28 mouse cellular contexts compared by ENCODE assay signal in the genomic region with DNA sequence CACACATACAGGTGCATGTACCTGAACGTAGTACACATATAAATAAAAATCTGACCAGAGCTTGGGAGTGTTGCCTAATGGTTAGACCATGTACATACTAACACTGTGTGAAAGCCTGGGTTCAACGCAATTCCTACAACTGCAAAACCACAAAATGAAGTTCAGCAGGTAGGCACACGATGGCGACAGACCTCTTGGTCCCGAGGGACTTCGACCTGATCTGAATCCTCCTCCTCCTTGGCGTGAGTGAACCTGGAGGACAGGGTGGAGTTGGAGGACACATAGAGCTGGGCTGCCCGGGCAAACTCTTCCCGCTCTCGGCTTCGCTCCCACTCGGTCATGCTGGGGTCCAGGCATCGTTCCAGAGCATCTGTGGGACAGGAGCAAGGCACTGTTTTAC. TPM values are rescaled to one million over a fixed set of nuclear protein-coding genes. Genes with fewer than 3 reads are reported as not detected.
DNase-seq lines count a peak whose midpoint lies in the region; ATAC-seq and TF ChIP-seq lines count a peak whose summit lies in the region.
"Had no signal": no experiment of that assay in that cellular context is flagged by ENCODE, and none has a peak within 500 bp of the region (broad histone marks: within the 10 kb centered on the region; RNA-seq: fewer than 3 reads in every experiment).

No protein-coding gene starts in this region.

- no peaks in the 10 kb centered on the region for H3K9me3 ChIP-seq in kidney, embryonic 15.5 days (replicated peaks)
- no peaks in the 10 kb centered on the region for H3K9me3 ChIP-seq in ES-Bruce4 (replicated peaks; ENCODE audit: control insufficient read depth, insufficient read depth, low read length, poor library complexity, severe bottlenecking)
- H3K9me3 ChIP-seq: embryonic facial prominence, embryonic 13.5 days; hindbrain, embryonic 12.5 days; limb, embryonic 12.5 days; liver, embryonic 12.5 days; midbrain, embryonic 15.5 days; neural tube, embryonic 15.5 days had no signal

- TF ChIP-seq EP300 in ES-Bruce4 (IDR thresholded peaks at IDR 0.05; ENCODE audit: insufficient read depth, low read depth, low read length) = no peak

- H3K36me3 ChIP-seq in kidney, adult 2 months (ENCODE audit: control insufficient read depth, insufficient read depth, low read length) = 0 out of 2 replicates have a peak, but pooled peaks cover 2% of the 10 kb centered on the region
- H3K36me3 ChIP-seq in kidney, embryonic 15.5 days = peaks cover 93% of the 10 kb centered on the region
- 0 out of 2 replicates have a peak, but pooled peaks cover 7% of the 10 kb centered on the region for H3K36me3 ChIP-seq in ES-Bruce4 (ENCODE audit: control insufficient read depth, insufficient read depth, low read length, poor library complexity, severe bottlenecking)
- peaks cover 50% of the 10 kb centered on the region for H3K36me3 ChIP-seq in small intestine, adult 2 months (ENCODE audit: control insufficient read depth, insufficient read depth, low read length)

- no peaks in the 10 kb centered on the region for H3K27me3 ChIP-seq in cerebellum, adult 2 months (ENCODE audit: control insufficient read depth, insufficient read depth, low read length)
- no peaks in the 10 kb centered on the region for H3K27me3 ChIP-seq in kidney, adult 2 months (replicated peaks; ENCODE audit: control insufficient read depth, insufficient read depth, low read length)
- H3K27me3 ChIP-seq in kidney, embryonic 15.5 days = no peaks in the 10 kb centered on the region
- no peaks in the 10 kb centered on the region for H3K27me3 ChIP-seq in ES-Bruce4 (ENCODE audit: control insufficient read depth, insufficient read depth, low read length, poor library complexity, severe bottlenecking)
- no peaks in the 10 kb centered on the region for H3K27me3 ChIP-seq in small intestine, adult 2 months (ENCODE audit: control insufficient read depth, insufficient read depth, low read length)
- H3K27me3 ChIP-seq: embryonic facial prominence, embryonic 13.5 days; hindbrain, embryonic 12.5 days; limb, embryonic 12.5 days; liver, embryonic 12.5 days; midbrain, embryonic 15.5 days; neural tube, embryonic 15.5 days had no signal

- no peak for TF ChIP-seq POLR2A in cerebellum, adult 2 months (IDR thresholded peaks at IDR 0.05; ENCODE audit: borderline replicate concordance, insufficient read depth, low read length)
- no peak for TF ChIP-seq POLR2A in kidney, adult 2 months (IDR thresholded peaks at IDR 0.05; ENCODE audit: low read depth, low read length)
- no peak for TF ChIP-seq POLR2A in ES-Bruce4 (IDR thresholded peaks at IDR 0.05; ENCODE audit: insufficient read depth, low read length)
- TF ChIP-seq POLR2A in small intestine, adult 2 months (IDR thresholded peaks at IDR 0.05; ENCODE audit: low read depth, low read length) = no peak

- H3K9ac ChIP-seq in kidney, embryonic 15.5 days = no peak overlapping the region
- no peak overlapping the region for H3K9ac ChIP-seq in ES-Bruce4 (ENCODE audit: low read depth, poor library complexity, severe bottlenecking)
- H3K9ac ChIP-seq: embryonic facial prominence, embryonic 13.5 days; hindbrain, embryonic 12.5 days; limb, embryonic 12.5 days; liver, embryonic 12.5 days; midbrain, embryonic 15.5 days; neural tube, embryonic 15.5 days had no signal

- H3K27ac ChIP-seq in cerebellum, adult 2 months (ENCODE audit: insufficient read depth, low read length) = no peak overlapping the region
- no peak overlapping the region for H3K27ac ChIP-seq in kidney, adult 2 months (ENCODE audit: insufficient read depth, low read depth, low read length)
- no peak overlapping the region for H3K27ac ChIP-seq in kidney, embryonic 15.5 days
- H3K27ac ChIP-seq in ES-Bruce4 (ENCODE audit: insufficient read depth, low read length) = no peak overlapping the region
- no peak overlapping the region for H3K27ac ChIP-seq in small intestine, adult 2 months (ENCODE audit: insufficient read depth, low read depth, low read length)
- H3K27ac ChIP-seq: embryonic facial prominence, embryonic 13.5 days; hindbrain, embryonic 12.5 days; limb, embryonic 12.5 days; liver, embryonic 12.5 days; midbrain, embryonic 15.5 days; neural tube, embryonic 15.5 days had no signal

- TF ChIP-seq CTCF in cerebellum, adult 2 months (IDR thresholded peaks at IDR 0.05; ENCODE audit: borderline replicate concordance, insufficient read depth, low read depth, low read length) = no peak; the same call in 1 of the 2 replicates
- TF ChIP-seq CTCF in kidney, adult 2 months (conservative IDR thresholded peaks at IDR 0.05; ENCODE audit: insufficient read depth, insufficient read length, low read depth, low read length) = peak; percentile 38; the same call in 1 of the 2 replicates
- peak; percentile 54 for TF ChIP-seq CTCF in ES-Bruce4 (IDR thresholded peaks at IDR 0.05; ENCODE audit: low read depth, low read length)
- TF ChIP-seq CTCF in small intestine, adult 2 months (IDR thresholded peaks at IDR 0.05; ENCODE audit: extremely low read depth, insufficient read length, insufficient replicate concordance, low read depth, low read length) = 0 out of 2 replicates have a peak, but pooled peaks have one; percentile 20

- peak; percentile 11 to 24 for DNase-seq in cerebellum, postnatal 14 days
- no peak for DNase-seq in cerebellum, adult 2 months
- no peak for DNase-seq in kidney, adult 2 months
- no peak for DNase-seq in c-Kit-positive CD71-positive TER-119-positive erythroid progenitor cells, embryonic 14.5 days (ENCODE audit: low spot score)
- DNase-seq: adrenal gland, adult 2 months; adrenal gland, postnatal 36 days; cerebellum, adult 9-10 months; heart, postnatal 14 days; kidney, adult 11 months; kidney, postnatal 10 days; layer of hippocampus, postnatal 36 days; lung, adult 2 months; lung, postnatal 10 days; right cerebral cortex, postnatal 25 days; spleen, adult 18-20 months; thymus, adult 18-20 months; thymus, postnatal 25 days had no signal

- no peak overlapping the region for H3K4me3 ChIP-seq in cerebellum, adult 2 months (replicated peaks; ENCODE audit: insufficient read depth, low read depth, low read length)
- H3K4me3 ChIP-seq in kidney, adult 2 months (ENCODE audit: insufficient read depth, low read depth, low read length) = no peak overlapping the region
- no peak overlapping the region for H3K4me3 ChIP-seq in kidney, embryonic 15.5 days (replicated peaks)
- no peak overlapping the region for H3K4me3 ChIP-seq in ES-Bruce4 (ENCODE audit: low read depth, low read length)
- no peak overlapping the region for H3K4me3 ChIP-seq in small intestine, adult 2 months (ENCODE audit: low read depth, low read length)
- H3K4me3 ChIP-seq: embryonic facial prominence, embryonic 13.5 days; hindbrain, embryonic 12.5 days; limb, embryonic 12.5 days; liver, embryonic 12.5 days; midbrain, embryonic 15.5 days; neural tube, embryonic 15.5 days had no signal

- no peak overlapping the region for H3K4me2 ChIP-seq in kidney, embryonic 15.5 days
- H3K4me2 ChIP-seq: embryonic facial prominence, embryonic 13.5 days; hindbrain, embryonic 12.5 days; limb, embryonic 12.5 days; liver, embryonic 12.5 days; midbrain, embryonic 15.5 days; neural tube, embryonic 15.5 days had no signal

- 54% methylated on average over 13 of the region's 13 CpGs for WGBS in cerebellum, adult 2 months
- WGBS in kidney, adult 2 months = 82% methylated on average over 13 of the region's 13 CpGs
- WGBS in kidney, embryonic 15.5 days = 94% methylated on average over 13 of the region's 13 CpGs
- WGBS in small intestine, adult 2 months = 81% methylated on average over 13 of the region's 13 CpGs

- no peaks in the 10 kb centered on the region for H3K4me1 ChIP-seq in cerebellum, adult 2 months (ENCODE audit: control insufficient read depth, insufficient read depth, low read length)
- no peaks in the 10 kb centered on the region for H3K4me1 ChIP-seq in kidney, adult 2 months (ENCODE audit: control insufficient read depth, insufficient read depth, low read length)
- H3K4me1 ChIP-seq in kidney, embryonic 15.5 days = no peaks in the 10 kb centered on the region
- no peaks in the 10 kb centered on the region for H3K4me1 ChIP-seq in ES-Bruce4 (ENCODE audit: control insufficient read depth, insufficient read depth, low read length)
- H3K4me1 ChIP-seq in small intestine, adult 2 months (ENCODE audit: control insufficient read depth, insufficient read depth, insufficient read length, low read length) = no peaks in the 10 kb centered on the region
- H3K4me1 ChIP-seq: embryonic facial prominence, embryonic 13.5 days; hindbrain, embryonic 12.5 days; limb, embryonic 12.5 days; liver, embryonic 12.5 days; midbrain, embryonic 15.5 days; neural tube, embryonic 15.5 days had no signal

- ATAC-seq in kidney, embryonic 15.5 days (replicated peaks; ENCODE audit: low FRiP score) = no peak
- ATAC-seq: activated CD4-positive, CD25-positive, alpha-beta regulatory T cell, adult 4 months; forebrain, embryonic 16.5 days; liver, embryonic 12.5 days; midbrain, embryonic 15.5 days had no signal

RNA-seq across cellular contexts. Expression of a gene that starts 24.8 kb away (rescaled TPM):
- 19.6 and 20.2 TPM in 2 replicates for polyA plus RNA-seq in cerebellum, adult 2 months (2012; rRNA removed)
- 4.2 and 5.3 TPM in 2 replicates for polyA plus RNA-seq in kidney, adult 2 months (2012; rRNA removed)
- polyA plus RNA-seq in kidney, embryonic 15.5 days (2015; fragmentation: Nextera tagmentation; extraction: Ambion mirVana) = 19.5 and 20.4 TPM in 2 replicates
- polyA plus RNA-seq in ES-Bruce4 (2011; ENCODE audit: insufficient read depth, insufficient read length, low read depth, missing spikeins) = 12.5 and 12.7 TPM in 2 replicates
- polyA plus RNA-seq in small intestine, adult 2 months (2012; rRNA removed) = 0.89 and 2.2 TPM in 2 replicates

RNA-seq across cellular contexts. Expression of a gene that starts 40.5 kb away (rescaled TPM):
- 9.9 and 10.1 TPM in 2 replicates for polyA plus RNA-seq in cerebellum, adult 2 months (2012; rRNA removed)
- 7.5 and 8.7 TPM in 2 replicates for polyA plus RNA-seq in kidney, adult 2 months (2012; rRNA removed)
- 14.3 and 14.4 TPM in 2 replicates for polyA plus RNA-seq in kidney, embryonic 15.5 days (2015; fragmentation: Nextera tagmentation; extraction: Ambion mirVana)
- 22.1 and 26.5 TPM in 2 replicates for polyA plus RNA-seq in ES-Bruce4 (2011; ENCODE audit: insufficient read depth, insufficient read length, low read depth, missing spikeins)
- 14.6 and 46.0 TPM in 2 replicates for polyA plus RNA-seq in small intestine, adult 2 months (2012; rRNA removed)

Comparison
In these comparisons a context has a peak if more than half of its experiments do, and no peak if none do; other contexts are left out.
1. DNase-seq: peak in cerebellum, postnatal 14 days (2 of 2); none in cerebellum, adult 2 months (0 of 2), kidney, adult 2 months (single experiment) and c-Kit-positive CD71-positive TER-119-positive erythroid progenitor cells, embryonic 14.5 days (single experiment).